Mouse (Mus musculus) limb, embryonic 14.5 days (tissue): ENCODE results near the gene Rubcnl. TPM values are rescaled to one million over a fixed set of nuclear protein-coding genes. Genes with fewer than 3 reads are reported as not detected.

Experiments used
- ATAC-seq: fragments of 200-750 bp; cut with Nextera tagmentation; 2 replicates; pipeline ENCODE4 v1.8.0; 2017; ENCODE audit warnings: low read depth, moderate number of reproducible peaks, moderate TSS enrichment; ENCODE audit not compliant: low FRiP score
- DNase-seq: peaks from one replicate; pipeline ENCODE4 v3.0.0-alpha.2; 2015; ENCODE audit warnings: low spot score
- H3K27ac ChIP-seq: fragments of 300-500 bp; sonication (generic); replicated peaks from 2 replicates; pipeline ENCODE4 v1.5.1; 2014; ENCODE audit warnings: low read depth, mild to moderate bottlenecking, low read length, moderate library complexity, mixed read lengths
- H3K27me3 ChIP-seq: fragments of 300-500 bp; sonication (generic); 2 replicates; pipeline ENCODE4 v1.6.1; 2014; ENCODE audit warnings: low read length, mixed read lengths; ENCODE audit not compliant: control insufficient read depth, insufficient read depth
- H3K36me3 ChIP-seq: fragments of 300-500 bp; sonication (generic); 2 replicates; pipeline ENCODE4 v1.6.1; 2014; ENCODE audit warnings: mild to moderate bottlenecking, low read length, moderate library complexity, mixed read lengths; ENCODE audit not compliant: control insufficient read depth, insufficient read depth
- H3K4me1 ChIP-seq: fragments of 300-500 bp; sonication (generic); 2 replicates; pipeline ENCODE4 v1.6.1; 2014; ENCODE audit warnings: antibody characterized with exemption, low read length, mixed read lengths; ENCODE audit not compliant: control insufficient read depth, insufficient read depth
- H3K4me2 ChIP-seq: fragments of 300-500 bp; sonication (generic); replicated peaks from 2 replicates; pipeline ENCODE4 v1.6.1; 2014; ENCODE audit warnings: low read depth, mild to moderate bottlenecking, low read length, moderate library complexity; ENCODE audit not compliant: severe bottlenecking
- H3K4me3 ChIP-seq: fragments of 300-500 bp; sonication (generic); replicated peaks from 2 replicates; pipeline ENCODE4 v1.5.1; 2014; ENCODE audit warnings: low read length
- H3K9ac ChIP-seq: fragments of 300-500 bp; sonication (generic); 2 replicates; pipeline ENCODE4 v1.6.1; 2014; ENCODE audit warnings: mild to moderate bottlenecking, low read depth, low read length, moderate library complexity; ENCODE audit not compliant: severe bottlenecking
- H3K9me3 ChIP-seq: fragments of 300-500 bp; sonication (generic); 2 replicates; pipeline ENCODE4 v1.6.1; 2016; ENCODE audit warnings: low read length; ENCODE audit not compliant: control insufficient read depth
- POLR2A ChIP-seq: fragments of 200-500 bp; IDR thresholded peaks from 2 replicates; pipeline ENCODE4 v1.8.0; 2012; ENCODE audit warnings: inconsistent platforms, mild to moderate bottlenecking, moderate library complexity, borderline replicate concordance; ENCODE audit not compliant: insufficient read depth, insufficient read length; ENCODE audit errors: extremely low read depth
- WGBS: fragments of 180-500 bp; shearing (Covaris S2); extraction: QIAGEN DNeasy Blood & Tissue Kit; methylation state at CpG from one replicate; pipeline ENCODE4 v1.1.7; 2014; 5-methylcytosine and 5-hydroxymethylcytosine counted together
- polyA plus RNA-seq, 2 experiments: library from polyadenylated mRNA; depleted of rRNA in 1 of 2; stranded (reverse) in 1 of 2; unstranded in 1 of 2; fragments of >200 nt; fragmentation: Nextera tagmentation in 1 of 2; extraction: Ambion mirVana in 1 of 2; gene quantifications; 2 replicates each; pipeline versions ENCODE4 v1.2.1 to v1.2.3; 2012 to 2014

Rubcnl gene
- polyA plus RNA-seq, 2 experiments: 1.3 to 1.4 TPM

DNA sequence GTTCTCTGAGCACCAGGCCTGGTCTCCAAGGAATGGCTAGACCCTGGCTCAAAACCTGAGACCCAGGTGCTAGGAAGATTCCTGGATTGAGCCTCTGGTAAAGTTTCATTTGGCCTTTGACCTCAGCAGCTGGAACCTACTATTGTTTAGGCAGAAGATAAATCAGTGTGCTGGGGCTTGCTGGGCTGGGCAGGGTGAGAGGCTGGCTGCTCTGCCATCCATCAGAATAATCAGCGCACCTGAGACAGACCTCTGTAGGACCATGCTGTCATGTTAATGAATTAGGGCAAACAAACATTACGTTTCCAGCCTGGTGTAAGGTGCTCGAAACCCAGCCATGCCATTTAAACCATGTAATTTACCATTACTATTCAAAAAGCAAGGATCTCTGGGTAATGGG lies 34.8 kb upstream of the Rubcnl start:
- 53% methylated on average over 3 of the region's 3 CpGs for WGBS
- TF ChIP-seq POLR2A: no peak
- no peak overlapping the region for H3K4me3 ChIP-seq
- ATAC-seq (no peak), DNase-seq (no peak)
- no peak overlapping the region for H3K27ac ChIP-seq
- no peaks in the 10 kb centered on the region for H3K27me3 ChIP-seq
- no peak overlapping the region for H3K4me2 ChIP-seq
- no peaks in the 10 kb centered on the region for H3K36me3 ChIP-seq
- H3K9ac ChIP-seq: no peak overlapping the region
- no peaks in the 10 kb centered on the region for H3K9me3 ChIP-seq
- no peaks in the 10 kb centered on the region for H3K4me1 ChIP-seq

DNA sequence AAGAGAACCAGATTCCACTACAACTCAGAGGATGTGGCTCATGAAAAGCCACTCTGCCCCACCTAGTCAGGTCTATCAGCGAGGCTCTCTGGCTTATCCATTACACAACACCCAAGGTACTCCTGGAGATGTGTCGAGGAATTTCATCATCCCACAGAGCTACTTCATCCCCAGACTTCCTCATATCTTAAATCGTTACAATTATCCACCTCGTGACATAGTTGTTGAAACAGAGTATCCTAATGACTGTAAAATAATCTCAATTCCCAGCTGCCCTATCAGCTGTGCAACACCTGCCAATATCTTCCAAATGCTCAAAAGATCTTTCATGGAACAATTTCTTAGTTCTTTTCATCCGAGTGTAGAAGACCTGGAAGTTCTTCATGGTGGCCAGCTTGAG lies 32.7 kb upstream of the Rubcnl start:
- no peak overlapping the region for H3K9ac ChIP-seq
- no peaks in the 10 kb centered on the region for H3K9me3 ChIP-seq
- ATAC-seq (no peak), DNase-seq (no peak)
- H3K36me3 ChIP-seq: no peaks in the 10 kb centered on the region
- no peak overlapping the region for H3K4me2 ChIP-seq
- WGBS: 77% methylated on average over 5 of the region's 5 CpGs
- H3K4me3 ChIP-seq: no peak overlapping the region
- H3K4me1 ChIP-seq: no peaks in the 10 kb centered on the region
- no peaks in the 10 kb centered on the region for H3K27me3 ChIP-seq
- TF ChIP-seq POLR2A: no peak
- H3K27ac ChIP-seq: no peak overlapping the region

GRCm38 (mm10) chr14:74984817-74985391 lies 30.9 kb upstream of the Rubcnl start:
- DNase-seq (no peak), ATAC-seq (no peak)
- Histone ChIP-seq H3K27ac (no peak overlapping the region), H3K4me1 (no peaks in the 10 kb centered on the region), H3K9me3 (no peaks in the 10 kb centered on the region), H3K4me2 (no peak overlapping the region), H3K36me3 (no peaks in the 10 kb centered on the region), H3K4me3 (no peak overlapping the region), H3K27me3 (no peaks in the 10 kb centered on the region), H3K9ac (no peak overlapping the region)
- TF ChIP-seq POLR2A: no peak
- WGBS: 82% methylated on average over 7 of the region's 7 CpGs

DNA sequence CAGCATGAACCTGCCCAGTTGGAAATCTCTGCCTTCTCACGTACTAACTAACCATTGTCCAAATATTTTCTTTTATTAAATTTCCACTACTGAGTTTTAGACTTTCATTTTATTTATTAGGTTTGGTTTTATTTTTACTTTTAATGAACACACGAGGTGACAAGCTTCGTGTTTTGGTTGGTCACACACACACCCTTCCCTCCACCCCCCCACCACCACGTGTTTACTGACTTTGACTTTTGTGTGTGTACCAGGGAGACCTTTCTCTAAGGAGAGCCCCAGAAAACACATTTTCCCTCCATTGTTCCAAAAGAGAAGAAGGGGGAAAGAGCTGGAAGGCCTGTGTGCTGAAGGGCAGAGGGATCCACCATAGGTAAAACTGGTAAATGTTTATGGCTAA lies 30.2 kb upstream of the Rubcnl start:
- no peak for TF ChIP-seq POLR2A

GRCm38 (mm10) chr14:74986527-74986926 lies 29.3 kb upstream of the Rubcnl start:
- no peak for TF ChIP-seq POLR2A
- 88% methylated on average over 3 of the region's 3 CpGs for WGBS

More for the DNA sequence above, 30.2 kb upstream of the Rubcnl start:
- WGBS: 42% methylated on average over 4 of the region's 4 CpGs
- Histone ChIP-seq H3K9ac (no peak overlapping the region), H3K4me2 (no peak overlapping the region), H3K27ac (no peak overlapping the region), H3K4me1 (no peaks in the 10 kb centered on the region), H3K4me3 (no peak overlapping the region), H3K9me3 (no peaks in the 10 kb centered on the region), H3K36me3 (no peaks in the 10 kb centered on the region), H3K27me3 (no peaks in the 10 kb centered on the region)
- DNase-seq (no peak), ATAC-seq (no peak)

GRCm38 (mm10) chr14:74989322-74989721 lies 26.5 kb upstream of the Rubcnl start:
- WGBS: 58% methylated on average over 4 of the region's 4 CpGs
- Histone ChIP-seq H3K4me3 (no peak overlapping the region), H3K4me2 (no peak overlapping the region), H3K4me1 (no peaks in the 10 kb centered on the region), H3K9me3 (no peaks in the 10 kb centered on the region), H3K27me3 (no peaks in the 10 kb centered on the region), H3K36me3 (no peaks in the 10 kb centered on the region), H3K9ac (no peak overlapping the region), H3K27ac (no peak overlapping the region)
- ATAC-seq: no peak
- DNase-seq: no peak
- TF ChIP-seq POLR2A: no peak

More at GRCm38 (mm10) chr14:74986527-74986926, 29.3 kb upstream of the Rubcnl start:
- Histone ChIP-seq H3K36me3 (no peaks in the 10 kb centered on the region), H3K4me1 (no peaks in the 10 kb centered on the region), H3K4me3 (no peak overlapping the region), H3K27ac (no peak overlapping the region), H3K9me3 (no peaks in the 10 kb centered on the region), H3K27me3 (no peaks in the 10 kb centered on the region), H3K9ac (no peak overlapping the region), H3K4me2 (no peak overlapping the region)
- ATAC-seq (no peak), DNase-seq (no peak)
